Mouse (Mus musculus): ENCODE results near the gene Galnt9.

GRCm38 (mm10) chr5:110506295-110506616 is 37.9 kb upstream of the Galnt9 start:
- TF ChIP-seq POLR2A (IDR thresholded peaks at IDR 0.05; ENCODE audit: borderline replicate concordance, control insufficient read depth, low read depth, low read length), result no peak
- TF ChIP-seq CTCF (IDR thresholded peaks at IDR 0.05; ENCODE audit: control insufficient read depth, insufficient read depth, low read length), result no peak

All from bone marrow, adult 2 months (tissue).